Mouse (Mus musculus) testis, adult 2 months (tissue): ENCODE results near the gene Susd1.

ENCODE experiments used
- CTCF ChIP-seq: fragments of 200-500 bp; IDR thresholded peaks from 2 replicates; pipeline ENCODE4 v1.5.1; 2012; ENCODE audit warnings: low read depth, mild to moderate bottlenecking, inconsistent platforms, low read length, moderate library complexity; ENCODE audit not compliant: control insufficient read depth, insufficient read depth, insufficient replicate concordance
- POLR2A ChIP-seq: fragments of 200-500 bp; IDR thresholded peaks from 2 replicates; pipeline ENCODE4 v1.6.1; 2012; ENCODE audit warnings: low read depth, mild to moderate bottlenecking, inconsistent platforms, low read length, moderate library complexity; ENCODE audit not compliant: control insufficient read depth

GRCm38 (mm10) chr4:59322056-59322455, 116.4 kb downstream of the Susd1 start:
- no peak for TF ChIP-seq CTCF
- no peak for TF ChIP-seq POLR2A
